8 mouse cellular contexts compared by ENCODE assay signal in the genomic region with DNA sequence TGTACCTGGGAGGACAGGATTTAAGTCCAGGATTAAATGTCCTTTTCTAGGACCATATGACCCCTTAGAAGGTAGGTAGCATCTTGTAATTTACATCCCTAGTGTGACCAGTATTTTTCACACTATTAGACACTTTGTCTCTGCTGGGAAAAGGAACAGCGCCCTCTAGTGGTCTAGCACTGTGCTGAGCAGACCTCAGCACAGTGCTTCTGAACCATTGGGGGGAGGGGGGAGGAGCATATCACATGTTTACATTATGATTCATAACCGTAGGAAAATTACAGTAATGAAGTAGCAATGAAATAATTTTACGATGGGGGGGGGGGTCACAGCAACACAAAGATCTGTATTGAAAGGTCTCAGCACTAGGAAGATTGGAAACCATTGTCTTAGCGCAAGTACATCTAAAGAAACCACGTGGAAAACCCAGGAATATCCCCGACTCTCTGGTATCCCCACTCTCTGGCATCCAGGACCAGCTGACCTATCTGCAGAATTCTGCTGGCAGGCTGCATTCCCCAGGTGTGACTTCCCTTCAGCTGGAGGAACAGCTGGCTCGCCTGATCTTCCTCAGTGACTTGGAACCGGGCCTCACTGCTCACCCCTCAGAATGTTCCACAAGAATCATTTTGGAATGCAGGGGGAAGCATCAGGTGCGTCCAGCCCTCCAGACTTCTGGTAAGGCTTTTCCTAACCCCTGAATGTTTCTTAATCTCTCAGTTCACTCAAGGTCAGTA. TPM values are rescaled to one million over a fixed set of nuclear protein-coding genes. Genes with fewer than 3 reads are reported as not detected.
DNase-seq lines count a peak whose midpoint lies in the region; ATAC-seq and TF ChIP-seq lines count a peak whose summit lies in the region.

No protein-coding gene starts in this region.

- H3K27me3 ChIP-seq in liver, embryonic 11.5 days (replicated peaks; ENCODE audit: control insufficient read depth, insufficient read depth, low read length): no peaks in the 10 kb centered on the region; the same call in 1 of the 2 replicates
- no peaks in the 10 kb centered on the region for H3K27me3 ChIP-seq in forebrain, embryonic 11.5 days (ENCODE audit: control insufficient read depth, insufficient read depth, low read length)
- no peaks in the 10 kb centered on the region for H3K27me3 ChIP-seq in intestine, embryonic 14.5 days (replicated peaks; ENCODE audit: control insufficient read depth, insufficient read depth, low read length)
- no peaks in the 10 kb centered on the region for H3K27me3 ChIP-seq in liver, embryonic 14.5 days (ENCODE audit: control insufficient read depth, insufficient read depth, low read length)
- no peaks in the 10 kb centered on the region for H3K27me3 ChIP-seq in neural tube, embryonic 14.5 days (ENCODE audit: control insufficient read depth, insufficient read depth, low read length)

- H3K4me3 ChIP-seq in liver, embryonic 11.5 days (ENCODE audit: low read depth, low read length): no peak overlapping the region
- no peak overlapping the region for H3K4me3 ChIP-seq in forebrain, embryonic 11.5 days (ENCODE audit: low read depth, low read length)
- H3K4me3 ChIP-seq in intestine, embryonic 14.5 days (ENCODE audit: low read depth, low read length): no peak overlapping the region
- H3K4me3 ChIP-seq in liver, embryonic 14.5 days (ENCODE audit: insufficient read depth in 1 of 2, low read depth in 2 of 2, low read length in 2 of 2): no peak overlapping the region
- H3K4me3 ChIP-seq in neural tube, embryonic 14.5 days (ENCODE audit: low read depth, low read length): no peak overlapping the region

- H3K36me3 ChIP-seq in liver, embryonic 11.5 days (ENCODE audit: control insufficient read depth, insufficient read depth, low read length): no peaks in the 10 kb centered on the region
- no peaks in the 10 kb centered on the region for H3K36me3 ChIP-seq in forebrain, embryonic 11.5 days (ENCODE audit: control insufficient read depth, insufficient read depth, low read length)
- no peaks in the 10 kb centered on the region for H3K36me3 ChIP-seq in intestine, embryonic 14.5 days (ENCODE audit: control insufficient read depth, insufficient read depth, low read length)
- no peaks in the 10 kb centered on the region for H3K36me3 ChIP-seq in liver, embryonic 14.5 days (replicated peaks; ENCODE audit: control insufficient read depth, insufficient read depth, low read depth)
- no peaks in the 10 kb centered on the region for H3K36me3 ChIP-seq in neural tube, embryonic 14.5 days (ENCODE audit: control insufficient read depth, insufficient read depth, low read length)

- no peak overlapping the region for H3K4me2 ChIP-seq in liver, embryonic 11.5 days
- H3K4me2 ChIP-seq in forebrain, embryonic 11.5 days (ENCODE audit: low read depth, low read length, severe bottlenecking): no peak overlapping the region
- no peak overlapping the region for H3K4me2 ChIP-seq in intestine, embryonic 14.5 days (ENCODE audit: low read length)
- H3K4me2 ChIP-seq in liver, embryonic 14.5 days (ENCODE audit: low read depth): no peak overlapping the region
- H3K4me2 ChIP-seq in neural tube, embryonic 14.5 days (ENCODE audit: low read depth, low read length): no peak overlapping the region

- no peaks in the 10 kb centered on the region for H3K4me1 ChIP-seq in liver, embryonic 11.5 days (replicated peaks; ENCODE audit: control insufficient read depth, insufficient read depth, low read length)
- H3K4me1 ChIP-seq in forebrain, embryonic 11.5 days (replicated peaks; ENCODE audit: control insufficient read depth, insufficient read depth, low read length): 0 out of 2 replicates have a peak, but pooled peaks cover 2% of the 10 kb centered on the region
- peaks cover 7% of the 10 kb centered on the region; the same call in 1 of the 2 replicates for H3K4me1 ChIP-seq in intestine, embryonic 14.5 days (replicated peaks; ENCODE audit: control insufficient read depth, insufficient read depth, low read length)
- no peaks in the 10 kb centered on the region for H3K4me1 ChIP-seq in liver, embryonic 14.5 days (replicated peaks; ENCODE audit: control insufficient read depth in 2 of 2, insufficient read depth in 2 of 2, low read length in 1 of 2)
- no peaks in the 10 kb centered on the region for H3K4me1 ChIP-seq in neural tube, embryonic 14.5 days (ENCODE audit: control insufficient read depth, insufficient read depth, low read length)

- no peak for ATAC-seq in liver, embryonic 11.5 days (replicated peaks; ENCODE audit: low FRiP score)
- peak; percentile 70; the same call in 1 of the 2 replicates for ATAC-seq in forebrain, embryonic 11.5 days (replicated peaks; ENCODE audit: low FRiP score)
- 0 out of 2 replicates have a peak, but pooled peaks have one; percentile 63 for ATAC-seq in intestine, embryonic 14.5 days (replicated peaks; ENCODE audit: low FRiP score, low TSS enrichment, low read depth)
- ATAC-seq in liver, embryonic 14.5 days (ENCODE audit: insufficient read depth): no peak
- peak; percentile 86 for ATAC-seq in neural tube, embryonic 14.5 days (ENCODE audit: low read depth)

- WGBS in liver, embryonic 11.5 days: 53% methylated on average over 9 of the region's 9 CpGs
- 62% methylated on average over 9 of the region's 9 CpGs for WGBS in forebrain, embryonic 11.5 days
- WGBS in intestine, embryonic 14.5 days: 53% methylated on average over 9 of the region's 9 CpGs
- WGBS in liver, embryonic 14.5 days (ENCODE audit: insufficient replicate concordance): 46% methylated on average over 9 of the region's 9 CpGs
- 59% methylated on average over 9 of the region's 9 CpGs for WGBS in neural tube, embryonic 14.5 days

- TF ChIP-seq CTCF in brain, embryonic 14.5 days (IDR thresholded peaks at IDR 0.05; ENCODE audit: borderline replicate concordance, extremely low read depth, insufficient read depth, insufficient read length): peak; percentile 78; the same call in 1 of the 2 replicates
- TF ChIP-seq CTCF in liver, embryonic 14.5 days (IDR thresholded peaks at IDR 0.05; ENCODE audit: low read depth): peak; percentile 73

- peak; percentile 55 for DNase-seq in liver
- no peak for DNase-seq in liver, embryonic 11.5 days (ENCODE audit: low spot score)
- DNase-seq in brain, embryonic 14.5 days (ENCODE audit: low read depth): peak; percentile 73
- peak; percentile 65 for DNase-seq in forebrain, embryonic 11.5 days (ENCODE audit: low spot score)
- peak; percentile 63 for DNase-seq in intestine, embryonic 14.5 days (ENCODE audit: low spot score)
- DNase-seq in liver, embryonic 14.5 days (ENCODE audit: low read depth in 3 of 3, low spot score in 3 of 3): peak; percentile 3 to 12 (median 11)
- DNase-seq in T-cell, adult 2 months (ENCODE audit: low spot score): no peak

- TF ChIP-seq POLR2A in brain, embryonic 14.5 days (IDR thresholded peaks at IDR 0.05; ENCODE audit: borderline replicate concordance, extremely low read depth, insufficient read depth, insufficient read length, poor library complexity, severe bottlenecking): no peak

- no peak overlapping the region for H3K27ac ChIP-seq in liver, embryonic 11.5 days (ENCODE audit: low read depth, low read length)
- no peak overlapping the region for H3K27ac ChIP-seq in forebrain, embryonic 11.5 days (ENCODE audit: low read depth, low read length)
- no peak overlapping the region for H3K27ac ChIP-seq in intestine, embryonic 14.5 days (ENCODE audit: low read depth)
- H3K27ac ChIP-seq in liver, embryonic 14.5 days: no peak overlapping the region
- H3K27ac ChIP-seq in neural tube, embryonic 14.5 days (ENCODE audit: low read depth, low read length): no peak overlapping the region

- TF ChIP-seq EP300 in liver, embryonic 14.5 days (IDR thresholded peaks at IDR 0.05; ENCODE audit: low read depth): no peak

- H3K9ac ChIP-seq in liver, embryonic 11.5 days (ENCODE audit: low read depth, low read length): no peak overlapping the region
- H3K9ac ChIP-seq in forebrain, embryonic 11.5 days (ENCODE audit: low read length): no peak overlapping the region
- no peak overlapping the region for H3K9ac ChIP-seq in intestine, embryonic 14.5 days (ENCODE audit: low read length)
- H3K9ac ChIP-seq in liver, embryonic 14.5 days (replicated peaks): no peak overlapping the region
- no peak overlapping the region for H3K9ac ChIP-seq in neural tube, embryonic 14.5 days (replicated peaks; ENCODE audit: low read depth, low read length)

- no peaks in the 10 kb centered on the region for H3K9me3 ChIP-seq in liver, embryonic 11.5 days (ENCODE audit: control insufficient read depth, low read length)
- no peaks in the 10 kb centered on the region for H3K9me3 ChIP-seq in forebrain, embryonic 11.5 days (ENCODE audit: control insufficient read depth, low read length)
- H3K9me3 ChIP-seq in intestine, embryonic 14.5 days (ENCODE audit: control insufficient read depth, low read length): no peaks in the 10 kb centered on the region
- no peaks in the 10 kb centered on the region for H3K9me3 ChIP-seq in liver, embryonic 14.5 days (ENCODE audit: control insufficient read depth, low read length)
- H3K9me3 ChIP-seq in neural tube, embryonic 14.5 days (ENCODE audit: control insufficient read depth, low read length): no peaks in the 10 kb centered on the region

RNA-seq across cellular contexts. Expression of a gene that starts 2.5 kb away (rescaled TPM):
- polyA plus RNA-seq in liver, embryonic 11.5 days (2014; fragmentation: Nextera tagmentation; extraction: Ambion mirVana): 0.04 and 0.06 TPM in 2 replicates
- 0.09 and 0.11 TPM in 2 replicates for polyA plus RNA-seq in brain, embryonic 14.5 days (2012; rRNA removed)
- polyA plus RNA-seq in forebrain, embryonic 11.5 days (2014; fragmentation: Nextera tagmentation; extraction: Ambion mirVana): not detected in 2 replicates
- polyA plus RNA-seq in intestine, embryonic 14.5 days (2014; fragmentation: Nextera tagmentation; extraction: Ambion mirVana): 0.14 and 0.48 TPM in 2 replicates
- polyA plus RNA-seq in liver, embryonic 14.5 days (2012; rRNA removed): 0.01 TPM in 2 replicates
- 0.08 TPM in 1 of 2 replicates, not detected in the other for polyA plus RNA-seq in liver, embryonic 14.5 days (2014; fragmentation: Nextera tagmentation; extraction: Ambion mirVana)
- 0.17 and 0.24 TPM in 2 replicates for polyA plus RNA-seq in neural tube, embryonic 14.5 days (2014; fragmentation: Nextera tagmentation; extraction: Ambion mirVana)

RNA-seq across cellular contexts. Expression of a gene that starts 46.7 kb away (rescaled TPM):
- 0.03 and 0.16 TPM in 2 replicates for polyA plus RNA-seq in liver, embryonic 11.5 days (2014; fragmentation: Nextera tagmentation; extraction: Ambion mirVana)
- 6.4 and 11.9 TPM in 2 replicates for polyA plus RNA-seq in brain, embryonic 14.5 days (2012; rRNA removed)
- 0.41 and 0.44 TPM in 2 replicates for polyA plus RNA-seq in forebrain, embryonic 11.5 days (2014; fragmentation: Nextera tagmentation; extraction: Ambion mirVana)
- polyA plus RNA-seq in intestine, embryonic 14.5 days (2014; fragmentation: Nextera tagmentation; extraction: Ambion mirVana): 0.39 TPM in 2 replicates
- 0.04 and 0.11 TPM in 2 replicates for polyA plus RNA-seq in liver, embryonic 14.5 days (2012; rRNA removed)
- 0.03 and 0.09 TPM in 2 replicates for polyA plus RNA-seq in liver, embryonic 14.5 days (2014; fragmentation: Nextera tagmentation; extraction: Ambion mirVana)
- polyA plus RNA-seq in neural tube, embryonic 14.5 days (2014; fragmentation: Nextera tagmentation; extraction: Ambion mirVana): 4.3 and 5.2 TPM in 2 replicates

RNA-seq across cellular contexts. Expression of a gene that starts 52.2 kb away (rescaled TPM):
- polyA plus RNA-seq in liver, embryonic 11.5 days (2014; fragmentation: Nextera tagmentation; extraction: Ambion mirVana): not detected in 2 replicates
- not detected in 2 replicates for polyA plus RNA-seq in brain, embryonic 14.5 days (2012; rRNA removed)
- polyA plus RNA-seq in forebrain, embryonic 11.5 days (2014; fragmentation: Nextera tagmentation; extraction: Ambion mirVana): not detected in 2 replicates
- 0.89 and 1.3 TPM in 2 replicates for polyA plus RNA-seq in intestine, embryonic 14.5 days (2014; fragmentation: Nextera tagmentation; extraction: Ambion mirVana)
- polyA plus RNA-seq in liver, embryonic 14.5 days (2012; rRNA removed): not detected in 2 replicates
- polyA plus RNA-seq in liver, embryonic 14.5 days (2014; fragmentation: Nextera tagmentation; extraction: Ambion mirVana): not detected in 2 replicates
- 0.75 TPM in 1 of 2 replicates, not detected in the other for polyA plus RNA-seq in neural tube, embryonic 14.5 days (2014; fragmentation: Nextera tagmentation; extraction: Ambion mirVana)

Comparison
In these comparisons a context has a peak if more than half of its experiments do, and no peak if none do; other contexts are left out.
1. DNase-seq: peak in liver (single experiment), brain, embryonic 14.5 days (single experiment), forebrain, embryonic 11.5 days (single experiment), intestine, embryonic 14.5 days (single experiment) and liver, embryonic 14.5 days (3 of 3); none in liver, embryonic 11.5 days (single experiment) and T-cell, adult 2 months (single experiment).
2. ATAC-seq: peak in forebrain, embryonic 11.5 days (single experiment), intestine, embryonic 14.5 days (single experiment) and neural tube, embryonic 14.5 days (single experiment); none in liver, embryonic 11.5 days (single experiment) and liver, embryonic 14.5 days (single experiment).